Comparison of ENCODE assay signal across 28 mouse cellular contexts in genomic region chr2:168906022-168906421, GRCm38 (mm10). TPM values are rescaled to one million over a fixed set of nuclear protein-coding genes. Genes with fewer than 3 reads are reported as not detected.
DNase-seq lines count a peak whose midpoint lies in the region; ATAC-seq lines count a peak whose summit lies in the region.
"Had no signal": no experiment of that assay in that cellular context is flagged by ENCODE, and none has a peak within 500 bp of the region (broad histone marks: within the 10 kb centered on the region; RNA-seq: fewer than 3 reads in every experiment).

No protein-coding gene starts in this region.

- no peak for ATAC-seq in hindbrain, embryonic 12.5 days (ENCODE audit: low FRiP score)
- ATAC-seq in hindbrain, embryonic 13.5 days (ENCODE audit: low FRiP score) = no peak
- 0 out of 2 replicates have a peak, but pooled peaks have one; percentile 6 for ATAC-seq in midbrain, embryonic 13.5 days
- no peak for ATAC-seq in midbrain, embryonic 11.5 days (ENCODE audit: low FRiP score)
- ATAC-seq in common myeloid progenitor, adult 5-6 weeks (replicated peaks; ENCODE audit: low read depth, poor library complexity, severe bottlenecking) = peak; percentile 26; the same call in 1 of the 2 replicates
- ATAC-seq: activated CD4-positive, CD25-positive, alpha-beta regulatory T cell, adult 4 months; forebrain, embryonic 13.5 days had no signal

- H3K36me3 ChIP-seq in hindbrain, embryonic 12.5 days = no peaks in the 10 kb centered on the region
- H3K36me3 ChIP-seq in hindbrain, embryonic 13.5 days = no peaks in the 10 kb centered on the region
- no peaks in the 10 kb centered on the region for H3K36me3 ChIP-seq in midbrain, embryonic 13.5 days
- H3K36me3 ChIP-seq in midbrain, embryonic 11.5 days (ENCODE audit: control insufficient read depth, insufficient read depth, low read length) = no peaks in the 10 kb centered on the region
- H3K36me3 ChIP-seq in limb, embryonic 10.5 days = 0 out of 2 replicates have a peak, but pooled peaks cover 3% of the 10 kb centered on the region
- H3K36me3 ChIP-seq: heart, embryonic 12.5 days had no signal

- peaks cover 20% of the 10 kb centered on the region for H3K27me3 ChIP-seq in hindbrain, embryonic 12.5 days
- peaks cover 24% of the 10 kb centered on the region for H3K27me3 ChIP-seq in hindbrain, embryonic 13.5 days
- peaks cover 28% of the 10 kb centered on the region for H3K27me3 ChIP-seq in midbrain, embryonic 13.5 days
- H3K27me3 ChIP-seq in midbrain, embryonic 11.5 days (ENCODE audit: control insufficient read depth, insufficient read depth, low read length) = peaks cover 12% of the 10 kb centered on the region
- peaks cover 17% of the 10 kb centered on the region for H3K27me3 ChIP-seq in limb, embryonic 10.5 days (ENCODE audit: low read depth, poor library complexity, severe bottlenecking)

- H3K4me1 ChIP-seq in hindbrain, embryonic 12.5 days = peaks cover 16% of the 10 kb centered on the region
- H3K4me1 ChIP-seq in hindbrain, embryonic 13.5 days (replicated peaks) = peaks cover 16% of the 10 kb centered on the region
- H3K4me1 ChIP-seq in midbrain, embryonic 13.5 days (replicated peaks) = peaks cover 21% of the 10 kb centered on the region
- H3K4me1 ChIP-seq in midbrain, embryonic 11.5 days (ENCODE audit: control insufficient read depth, insufficient read depth, low read length) = peaks cover 9% of the 10 kb centered on the region
- H3K4me1 ChIP-seq in limb, embryonic 10.5 days = peaks cover 44% of the 10 kb centered on the region

- H3K4me3 ChIP-seq in hindbrain, embryonic 12.5 days = no peak overlapping the region
- no peak overlapping the region for H3K4me3 ChIP-seq in hindbrain, embryonic 13.5 days
- H3K4me3 ChIP-seq in midbrain, embryonic 13.5 days (replicated peaks) = no peak overlapping the region
- H3K4me3 ChIP-seq in midbrain, embryonic 11.5 days (ENCODE audit: low read depth, low read length) = no peak overlapping the region
- H3K4me3 ChIP-seq in limb, embryonic 10.5 days = no peak overlapping the region
- H3K4me3 ChIP-seq: erythroblast, embryonic 14.5 days; forebrain, embryonic 13.5 days; heart, adult 2 months; heart, embryonic 12.5 days had no signal

- H3K4me2 ChIP-seq in hindbrain, embryonic 12.5 days (replicated peaks) = no peak overlapping the region
- no peak overlapping the region for H3K4me2 ChIP-seq in hindbrain, embryonic 13.5 days
- no peak overlapping the region for H3K4me2 ChIP-seq in midbrain, embryonic 13.5 days (replicated peaks)
- H3K4me2 ChIP-seq in midbrain, embryonic 11.5 days = no peak overlapping the region
- H3K4me2 ChIP-seq: forebrain, embryonic 13.5 days; heart, embryonic 12.5 days had no signal

- no peaks in the 10 kb centered on the region for H3K9me3 ChIP-seq in hindbrain, embryonic 12.5 days (replicated peaks)
- no peaks in the 10 kb centered on the region for H3K9me3 ChIP-seq in hindbrain, embryonic 13.5 days
- no peaks in the 10 kb centered on the region for H3K9me3 ChIP-seq in midbrain, embryonic 13.5 days
- H3K9me3 ChIP-seq in midbrain, embryonic 11.5 days (ENCODE audit: control insufficient read depth, low read length) = no peaks in the 10 kb centered on the region
- no peaks in the 10 kb centered on the region for H3K9me3 ChIP-seq in limb, embryonic 10.5 days (replicated peaks)
- H3K9me3 ChIP-seq: forebrain, embryonic 13.5 days; heart, embryonic 12.5 days had no signal

- 41% methylated on average over 11 of the region's 11 CpGs for WGBS in hindbrain, embryonic 12.5 days
- whole genome bisulfite sequencing in hindbrain, embryonic 13.5 days = 31% methylated on average over 11 of the region's 11 CpGs
- WGBS in midbrain, embryonic 13.5 days = 41% methylated on average over 11 of the region's 11 CpGs
- 52% methylated on average over 11 of the region's 11 CpGs for WGBS in midbrain, embryonic 11.5 days
- 53% methylated on average over 11 of the region's 11 CpGs for WGBS in limb, embryonic 10.5 days

- no peak overlapping the region for H3K9ac ChIP-seq in hindbrain, embryonic 12.5 days
- H3K9ac ChIP-seq in hindbrain, embryonic 13.5 days = no peak overlapping the region
- H3K9ac ChIP-seq in midbrain, embryonic 13.5 days (replicated peaks) = no peak overlapping the region
- no peak overlapping the region for H3K9ac ChIP-seq in midbrain, embryonic 11.5 days (ENCODE audit: low read length)
- H3K9ac ChIP-seq: forebrain, embryonic 13.5 days; heart, embryonic 12.5 days; liver, embryonic 14.5 days had no signal

- 0 out of 2 replicates have a peak overlapping the region, but pooled peaks have one; percentile 7 for H3K27ac ChIP-seq in hindbrain, embryonic 12.5 days
- no peak overlapping the region for H3K27ac ChIP-seq in hindbrain, embryonic 13.5 days
- H3K27ac ChIP-seq in midbrain, embryonic 13.5 days = no peak overlapping the region
- H3K27ac ChIP-seq in midbrain, embryonic 11.5 days (ENCODE audit: low read depth, low read length) = no peak overlapping the region
- H3K27ac ChIP-seq in limb, embryonic 10.5 days = peak overlapping the region; percentile 64; the same call in 1 of the 2 replicates
- H3K27ac ChIP-seq: forebrain, embryonic 13.5 days; heart, adult 2 months; liver, embryonic 14.5 days; stomach, postnatal 0 days had no signal

- no peak for DNase-seq in midbrain, embryonic 11.5 days (ENCODE audit: low spot score, missing footprints)
- DNase-seq in limb, embryonic 10.5 days (ENCODE audit: low spot score) = no peak
- DNase-seq in heart, adult 18-20 months = no peak
- DNase-seq: adrenal gland, adult 2 months; adrenal gland, postnatal 36 days; B cell, adult 2 months; cerebellum, adult 2 months; cerebellum, postnatal 14 days; gastrocnemius, postnatal 25 days; heart, adult 2 months; heart, postnatal 4 days; kidney, adult 11 months; kidney, postnatal 14 days; liver; lung, adult 2 months; lung, postnatal 10 days; right cerebral cortex, postnatal 4 days; thymus, postnatal 4 days had no signal

RNA-seq across cellular contexts. Expression of gene Zfp64, which starts 49.4 kb away (rescaled TPM):
- polyA plus RNA-seq in hindbrain, embryonic 12.5 days (2016; fragmentation: Nextera tagmentation; extraction: Ambion mirVana) = 37.7 and 39.0 TPM in 2 replicates
- polyA plus RNA-seq in hindbrain, embryonic 13.5 days (2015; fragmentation: Nextera tagmentation; extraction: Ambion mirVana) = 28.7 and 30.2 TPM in 2 replicates
- polyA plus RNA-seq in midbrain, embryonic 13.5 days (2015; fragmentation: Nextera tagmentation; extraction: Ambion mirVana) = 41.6 and 42.0 TPM in 2 replicates
- polyA plus RNA-seq in midbrain, embryonic 11.5 days (2014; fragmentation: Nextera tagmentation; extraction: Ambion mirVana) = 35.6 and 39.4 TPM in 2 replicates
- total RNA-seq in common myeloid progenitor, adult 5-6 weeks (2017) = 25.8 and 26.5 TPM in 2 replicates
- polyA plus RNA-seq in limb, embryonic 10.5 days (2016; fragmentation: Nextera tagmentation; extraction: Ambion mirVana) = 40.4 and 44.3 TPM in 2 replicates
- 1 to 10 TPM; 6.6 to 6.8 TPM for total RNA-seq in heart, adult 18-20 months (2021)

Comparison
In these comparisons a context has a peak if more than half of its experiments do, and no peak if none do; other contexts are left out.
1. ATAC-seq: peak in midbrain, embryonic 13.5 days (single experiment) and common myeloid progenitor, adult 5-6 weeks (single experiment); none in hindbrain, embryonic 12.5 days (single experiment), hindbrain, embryonic 13.5 days (single experiment) and midbrain, embryonic 11.5 days (single experiment).
2. H3K27ac ChIP-seq: peak in hindbrain, embryonic 12.5 days (single experiment) and limb, embryonic 10.5 days (single experiment); none in hindbrain, embryonic 13.5 days (single experiment), midbrain, embryonic 13.5 days (single experiment) and midbrain, embryonic 11.5 days (single experiment).